Mouse (Mus musculus) adrenal gland, postnatal 10 days (tissue): ENCODE measurements around the gene Cpsf2. TPM values are rescaled to one million over a fixed set of nuclear protein-coding genes. Genes with fewer than 3 reads are reported as not detected.
A peak's percentile ranks its signal among the peaks of the same experiment; 100 is the strongest.

Experiments
- DNase-seq: peaks from one replicate; pipeline ENCODE4 v3.0.0; 2021; ENCODE audit warnings: mixed read lengths
- total RNA-seq, 2 experiments: library from RNA; stranded (reverse); gene quantifications; 2 replicates each; pipeline ENCODE4 v1.2.3; 2021

Gene Cpsf2
- total RNA-seq, 2 experiments from 2014 or later, result 27.3 to 28.0 TPM

GRCm38 (mm10) chr12:101980266-101980665 is 4.5 kb downstream of the Cpsf2 start:
- DNase-seq, result no peak

GRCm38 (mm10) chr12:101981559-101981958 is 5.8 kb downstream of the Cpsf2 start:
- no peak for DNase-seq

DNA sequence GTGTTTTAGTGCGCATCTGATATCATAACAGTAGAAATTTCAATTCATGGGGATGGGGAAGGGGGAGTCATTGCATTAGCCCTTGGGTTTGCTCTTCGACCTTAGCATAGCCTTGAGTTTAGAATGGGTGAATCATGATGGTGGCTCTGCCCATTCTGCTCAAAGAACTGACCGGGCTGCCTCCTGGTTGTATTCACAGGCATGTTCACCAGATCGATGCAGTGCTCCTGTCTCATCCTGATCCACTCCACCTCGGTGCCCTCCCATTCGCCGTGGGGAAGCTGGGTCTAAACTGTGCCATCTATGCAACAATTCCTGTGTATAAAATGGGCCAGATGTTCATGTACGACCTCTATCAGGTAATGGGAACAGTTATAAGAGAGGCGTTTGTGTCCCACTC is 7.2 kb downstream of the Cpsf2 start:
- DNase-seq, result peak; percentile 23

DNA sequence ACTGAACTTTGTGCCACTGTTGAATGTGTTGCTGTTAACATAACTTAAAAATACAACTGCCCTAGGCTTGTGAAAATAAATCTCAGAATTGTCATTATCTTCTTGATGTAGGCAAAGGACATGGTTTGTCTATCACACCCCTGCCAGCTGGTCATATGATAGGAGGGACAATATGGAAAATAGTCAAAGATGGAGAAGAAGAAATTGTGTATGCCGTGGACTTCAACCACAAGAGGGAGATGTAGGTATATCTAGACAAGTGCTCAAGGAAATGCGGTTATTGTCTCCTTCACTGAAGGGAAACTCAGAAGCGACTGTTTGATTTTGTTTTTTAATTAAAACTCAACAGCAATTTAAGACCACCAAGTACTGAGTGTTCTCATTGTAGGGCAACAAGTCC is 9.3 kb downstream of the Cpsf2 start:
- no peak for DNase-seq

- no peak for DNase-seq
Observed at GRCm38 (mm10) chr12:101987659-101988058, 11.9 kb downstream of the Cpsf2 start.

GRCm38 (mm10) chr12:101994576-101995467 is 19.0 kb downstream of the Cpsf2 start:
- DNase-seq, result no peak

GRCm38 (mm10) chr12:101998929-101999328 is 23.1 kb downstream of the Cpsf2 start:
- no peak for DNase-seq

- DNase-seq, result no peak
Observed at GRCm38 (mm10) chr12:102000785-102001184, 25.0 kb downstream of the Cpsf2 start.

GRCm38 (mm10) chr12:102008111-102008977 is 32.6 kb downstream of the Cpsf2 start:
- no peak for DNase-seq

GRCm38 (mm10) chr12:102009551-102009950 is 33.8 kb downstream of the Cpsf2 start:
- no peak for DNase-seq

GRCm38 (mm10) chr12:102014411-102014810 is 38.6 kb downstream of the Cpsf2 start:
- no peak for DNase-seq

- no peak for DNase-seq
Observed at GRCm38 (mm10) chr12:102015127-102015526, 39.3 kb downstream of the Cpsf2 start.

- DNase-seq, result no peak
Observed at GRCm38 (mm10) chr12:102021923-102022322, 46.1 kb downstream of the Cpsf2 start.

DNA sequence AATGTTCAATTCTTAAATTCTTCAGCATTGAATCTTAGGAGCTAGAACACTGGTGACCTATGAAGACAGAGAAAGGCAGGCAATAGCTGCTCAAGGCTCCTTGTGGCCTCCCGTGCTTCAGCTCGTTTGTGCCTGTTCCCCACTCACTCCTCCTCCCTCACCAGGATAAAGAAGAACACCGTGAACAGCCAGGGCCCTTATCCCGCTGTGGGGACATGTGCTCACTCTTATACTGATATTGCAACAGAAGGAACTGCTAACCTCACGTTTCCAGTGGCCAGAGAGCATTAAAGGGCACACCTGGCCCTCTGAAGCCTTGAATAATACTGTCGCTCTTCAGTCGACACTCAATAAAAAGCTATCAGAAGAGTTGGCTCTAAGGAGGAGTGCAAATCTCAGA is 53.4 kb downstream of the Cpsf2 start:
- no peak for DNase-seq

GRCm38 (mm10) chr12:102029892-102030446 is 54.2 kb downstream of the Cpsf2 start:
- DNase-seq, result no peak

DNA sequence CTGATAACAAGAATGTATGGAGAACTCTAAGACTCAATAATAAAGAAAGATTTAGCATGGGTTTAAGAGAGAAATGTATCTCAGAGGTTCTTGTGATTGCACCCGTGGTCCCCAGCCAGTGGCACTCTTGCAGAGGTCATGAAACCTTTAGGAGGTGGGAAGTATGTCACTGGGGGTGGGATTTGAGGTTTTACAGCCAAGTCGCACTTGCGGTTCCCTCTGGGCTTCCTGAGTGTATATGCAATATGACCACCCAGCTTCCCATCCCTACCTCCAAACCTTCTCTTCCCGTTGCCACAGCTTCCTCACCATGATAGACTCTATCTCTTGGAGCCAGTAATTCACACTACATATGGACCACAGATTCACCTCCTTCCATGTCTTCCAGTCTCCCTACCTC is 59.1 kb downstream of the Cpsf2 start:
- no peak for DNase-seq

GRCm38 (mm10) chr12:102039861-102040260 is 64.1 kb downstream of the Cpsf2 start:
- no peak for DNase-seq

GRCm38 (mm10) chr12:102041699-102042098 is 65.9 kb downstream of the Cpsf2 start:
- no peak for DNase-seq

DNA sequence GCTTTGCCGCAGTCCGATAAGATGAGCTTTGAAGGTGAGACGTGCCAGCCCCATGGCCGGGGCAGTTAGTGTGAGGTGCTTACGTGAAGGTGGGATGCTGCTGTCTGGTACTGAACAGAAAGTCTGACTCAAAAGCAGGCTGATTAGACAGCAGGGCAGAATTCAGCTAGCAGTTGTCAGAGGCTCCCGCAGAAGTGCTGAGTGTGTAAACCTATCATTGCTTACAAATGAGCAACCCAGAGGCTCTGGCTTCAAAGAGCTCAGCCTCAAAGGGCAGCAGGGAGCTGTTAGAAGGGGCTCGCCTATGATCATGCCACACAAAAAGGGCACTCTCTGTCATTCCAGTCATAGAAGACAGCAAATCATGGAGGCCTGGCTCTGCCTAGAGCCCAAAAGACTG is 66.5 kb downstream of the Cpsf2 start:
- DNase-seq, result no peak

DNA sequence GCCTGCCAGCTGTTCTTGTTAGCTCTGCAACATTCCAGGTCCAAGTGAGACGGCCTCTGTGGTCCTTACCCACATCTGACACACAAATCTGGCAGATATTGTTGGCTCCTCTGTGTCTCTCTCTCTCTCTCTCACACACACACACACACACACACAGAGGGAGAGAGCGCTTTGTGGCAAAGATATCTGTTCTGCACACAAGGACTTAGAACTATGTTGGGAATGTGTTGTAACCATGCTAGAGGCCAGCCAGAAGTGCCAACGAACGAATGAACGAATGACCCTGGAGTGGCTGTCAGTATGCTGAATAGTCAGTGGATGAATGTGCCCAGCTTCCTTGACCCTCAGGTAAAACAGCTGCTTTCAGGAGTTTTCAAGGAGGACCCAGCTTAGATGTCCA is 68.1 kb downstream of the Cpsf2 start:
- DNase-seq, result peak; percentile 18

DNA sequence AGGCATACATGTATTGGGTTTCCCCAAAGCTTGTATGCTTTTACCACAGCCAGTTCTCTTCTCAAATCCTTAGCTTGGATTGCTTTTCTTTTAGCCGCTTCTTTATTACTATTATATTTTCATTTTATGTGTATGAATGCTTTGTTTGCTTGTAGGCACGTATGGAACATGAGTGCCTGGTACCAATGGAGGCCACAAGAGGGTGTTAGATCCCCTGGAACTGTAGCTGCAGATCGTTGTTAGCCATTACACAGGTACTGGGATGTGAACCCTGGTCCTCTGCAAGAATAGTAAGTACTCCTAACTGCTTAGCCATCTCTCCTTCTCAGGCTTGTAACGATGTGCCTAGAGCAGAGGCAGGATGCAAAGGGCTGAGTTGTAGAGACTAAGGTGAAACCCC is 78.4 kb downstream of the Cpsf2 start:
- no peak for DNase-seq

DNA sequence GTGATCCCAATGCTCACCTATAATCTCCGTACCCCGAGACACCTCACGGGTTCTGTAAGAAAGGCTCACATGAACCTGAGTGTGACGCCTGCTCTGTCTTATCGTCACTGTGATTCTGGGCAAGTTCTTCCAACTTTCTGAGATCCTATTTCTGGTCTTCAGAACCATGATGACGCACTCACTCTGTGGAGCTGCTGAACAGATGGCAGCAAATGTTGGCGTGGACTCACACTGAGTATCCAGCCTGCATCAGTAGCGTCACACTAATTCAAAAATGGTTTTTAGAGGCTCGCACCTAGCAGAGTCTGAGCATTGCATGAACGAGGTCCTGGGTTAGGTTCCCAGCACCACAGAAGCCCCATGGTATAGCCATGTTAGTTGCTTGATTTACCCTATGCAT is 80.0 kb downstream of the Cpsf2 start:
- no peak for DNase-seq
